Comparison of ENCODE assay signal across 9 mouse cellular contexts in genomic region chr4:44325453-44325852, GRCm38 (mm10). TPM values are rescaled to one million over a fixed set of nuclear protein-coding genes. Genes with fewer than 3 reads are reported as not detected.
DNase-seq lines count a peak whose midpoint lies in the region; ATAC-seq and TF ChIP-seq lines count a peak whose summit lies in the region.
"Had no signal": no experiment of that assay in that cellular context is flagged by ENCODE, and none has a peak within 500 bp of the region (broad histone marks: within the 10 kb centered on the region; RNA-seq: fewer than 3 reads in every experiment).

No protein-coding gene starts in this region.

- no peaks in the 10 kb centered on the region for H3K27me3 ChIP-seq in intestine, postnatal 0 days (replicated peaks; ENCODE audit: control insufficient read depth, insufficient read depth, low read length)
- no peaks in the 10 kb centered on the region for H3K27me3 ChIP-seq in intestine, embryonic 15.5 days (replicated peaks)
- no peaks in the 10 kb centered on the region for H3K27me3 ChIP-seq in CH12.LX (replicated peaks)

- H3K36me3 ChIP-seq in intestine, postnatal 0 days (ENCODE audit: control insufficient read depth, insufficient read depth): peaks cover 7% of the 10 kb centered on the region; the same call in 1 of the 2 replicates
- H3K36me3 ChIP-seq in intestine, embryonic 15.5 days: 0 out of 2 replicates have a peak, but pooled peaks cover 3% of the 10 kb centered on the region
- H3K36me3 ChIP-seq in CH12.LX (replicated peaks in 1 of 2; ENCODE audit: control insufficient read depth in 1 of 2, insufficient read depth in 1 of 2, low read length in 1 of 2): peaks cover 24 to 86% of the 10 kb centered on the region in 2 experiments

- TF ChIP-seq POLR2A in CH12.LX (IDR thresholded peaks at IDR 0.05; ENCODE audit: low read depth, low read length): no peak
- TF ChIP-seq POLR2A in cortical plate, adult 2 months (IDR thresholded peaks at IDR 0.05; ENCODE audit: extremely low read depth, insufficient read depth, low read length): no peak

- peak; percentile 58 for DNase-seq in 416B (ENCODE audit: low read depth)
- DNase-seq in CH12.LX (ENCODE audit: extremely low read depth): peak; percentile 49
- DNase-seq in adrenal gland, postnatal 36 days: no peak
- DNase-seq: thymus, postnatal 14 days had no signal

- no peak overlapping the region for H3K4me3 ChIP-seq in intestine, postnatal 0 days (ENCODE audit: low read depth, low read length)
- no peak overlapping the region for H3K4me3 ChIP-seq in intestine, embryonic 15.5 days (replicated peaks)
- H3K4me3 ChIP-seq in CH12.LX (replicated peaks in 1 of 3; ENCODE audit: low read depth in 2 of 3, low read length in 2 of 3, poor library complexity in 1 of 3): no peak overlapping the region
- H3K4me3 ChIP-seq in cortical plate, adult 2 months (ENCODE audit: insufficient read depth, low read length): no peak overlapping the region
- H3K4me3 ChIP-seq: heart, embryonic 10.5 days had no signal

- TF ChIP-seq CTCF in intestine, postnatal 0 days (IDR thresholded peaks at IDR 0.05; ENCODE audit: low read depth): peak; percentile 65
- peak; percentile 15 to 70; a peak in 3 of 4 replicates for TF ChIP-seq CTCF in CH12.LX (conservative IDR thresholded peaks at IDR 0.05 in 1 of 2, IDR thresholded peaks at IDR 0.05 in 1 of 2; ENCODE audit: low read depth in 2 of 2, low read length in 2 of 2)
- TF ChIP-seq CTCF in cortical plate, adult 2 months (IDR thresholded peaks at IDR 0.05; ENCODE audit: extremely low read depth, insufficient read depth, low read length): peak; percentile 29; the same call in 1 of the 2 replicates

- no peak for TF ChIP-seq EP300 in CH12.LX (IDR thresholded peaks at IDR 0.05; ENCODE audit: low read length)

- no peak overlapping the region for H3K27ac ChIP-seq in intestine, postnatal 0 days (ENCODE audit: low read depth, low read length)
- no peak overlapping the region for H3K27ac ChIP-seq in intestine, embryonic 15.5 days
- H3K27ac ChIP-seq in CH12.LX (ENCODE audit: insufficient read depth, low read depth): no peak overlapping the region
- no peak overlapping the region for H3K27ac ChIP-seq in cortical plate, adult 2 months (ENCODE audit: insufficient read depth, low read length)
- H3K27ac ChIP-seq: heart, embryonic 10.5 days had no signal

- H3K4me1 ChIP-seq in intestine, postnatal 0 days (replicated peaks; ENCODE audit: control insufficient read depth, insufficient read depth, low read length): no peaks in the 10 kb centered on the region
- no peaks in the 10 kb centered on the region for H3K4me1 ChIP-seq in intestine, embryonic 15.5 days (replicated peaks)
- no peaks in the 10 kb centered on the region for H3K4me1 ChIP-seq in CH12.LX (ENCODE audit: control insufficient read depth in 1 of 2, insufficient read depth in 2 of 2)
- no peaks in the 10 kb centered on the region for H3K4me1 ChIP-seq in cortical plate, adult 2 months (ENCODE audit: control insufficient read depth, insufficient read depth, low read length)
- H3K4me1 ChIP-seq: heart, embryonic 10.5 days had no signal

- in situ Hi-C loops in CH12.LX (cut with MboI; ENCODE audit: low pct_ligation_motif_present, low pct_unique_long_range_greater_than_20kb, low sequenced_read_pairs): loop anchor here (10.0 kb wide), 1 partner anchor 349 kb away; no protein-coding TSS in a partner anchor

- peak; percentile 71 for TF ChIP-seq RAD21 in CH12.LX (IDR thresholded peaks at IDR 0.05; ENCODE audit: low read depth, low read length)

- no peaks in the 10 kb centered on the region for H3K9me3 ChIP-seq in intestine, postnatal 0 days (ENCODE audit: control insufficient read depth)
- no peaks in the 10 kb centered on the region for H3K9me3 ChIP-seq in intestine, embryonic 15.5 days
- no peaks in the 10 kb centered on the region for H3K9me3 ChIP-seq in CH12.LX (replicated peaks; ENCODE audit: low read length)
- H3K9me3 ChIP-seq: heart, embryonic 10.5 days had no signal

- no peak overlapping the region for H3K9ac ChIP-seq in intestine, postnatal 0 days (ENCODE audit: low read depth, low read length)
- H3K9ac ChIP-seq in intestine, embryonic 15.5 days: no peak overlapping the region
- H3K9ac ChIP-seq in CH12.LX (ENCODE audit: insufficient read depth, low read depth): no peak overlapping the region

- 48% methylated on average over 4 of the region's 4 CpGs for WGBS in intestine, postnatal 0 days
- 45% methylated on average over 4 of the region's 4 CpGs for WGBS in intestine, embryonic 15.5 days

- no peaks in the 10 kb centered on the region for H3K79me2 ChIP-seq in CH12.LX (replicated peaks; ENCODE audit: control insufficient read depth, extremely low read depth, insufficient read depth, poor library complexity, severe bottlenecking)

- no peak overlapping the region for H3K4me2 ChIP-seq in intestine, postnatal 0 days (replicated peaks; ENCODE audit: low read depth)
- no peak overlapping the region for H3K4me2 ChIP-seq in intestine, embryonic 15.5 days (replicated peaks)
- H3K4me2 ChIP-seq in CH12.LX (ENCODE audit: insufficient read depth, low read depth, poor library complexity, severe bottlenecking): no peak overlapping the region

- no peak for ATAC-seq in intestine, postnatal 0 days
- no peak for ATAC-seq in intestine, embryonic 15.5 days
- no peak for ATAC-seq in activated CD4-positive, CD25-positive, alpha-beta regulatory T cell, adult 4 months

- dilution Hi-C loops in CH12.LX (cut with MboI; ENCODE audit: extremely low pct_ligation_motif_present, extremely low pct_unique_long_range_greater_than_20kb, low sequenced_read_pairs): no loop called here

TF ChIP-seq in CH12.LX, 34 proteins besides CTCF, POLR2A, EP300 and RAD21:
- TF ChIP-seq SMC3 (IDR thresholded peaks at IDR 0.05; ENCODE audit: low read depth, low read length) (peak; percentile 53), ZC3H11A (IDR thresholded peaks at IDR 0.05; ENCODE audit: low read depth, low read length) (no peak), MAZ (IDR thresholded peaks at IDR 0.05; ENCODE audit: low read depth, low read length) (no peak), BHLHE40 (IDR thresholded peaks at IDR 0.05; ENCODE audit: low read depth, low read length) (0 out of 2 replicates have a peak, but pooled peaks have one; percentile 12), NELFE (IDR thresholded peaks at IDR 0.05; ENCODE audit: low read depth, low read length) (no peak), MAX (IDR thresholded peaks at IDR 0.05; ENCODE audit: low read length) (no peak), HCFC1 (IDR thresholded peaks at IDR 0.05; ENCODE audit: low read depth, low read length) (no peak), ZMIZ1 (IDR thresholded peaks at IDR 0.05; ENCODE audit: low read depth, low read length) (no peak), KAT2A (IDR thresholded peaks at IDR 0.05; ENCODE audit: insufficient replicate concordance, low read length) (no peak), MYC (IDR thresholded peaks at IDR 0.05; ENCODE audit: low read depth, low read length) (no peak), MEF2A (IDR thresholded peaks at IDR 0.05; ENCODE audit: borderline replicate concordance, low read depth, low read length) (0 out of 2 replicates have a peak, but pooled peaks have one; percentile 10), TCF12 (IDR thresholded peaks at IDR 0.05; ENCODE audit: low read depth, low read length) (no peak), ZNF384 (IDR thresholded peaks at IDR 0.05; ENCODE audit: low read depth, low read length) (no peak), NRF1 (IDR thresholded peaks at IDR 0.05; ENCODE audit: low read depth, low read length) (no peak)
TF ChIP-seq in CH12.LX: peak in this region for 3.

RNA-seq across cellular contexts. Expression of gene Melk, which starts 24.8 kb away (rescaled TPM):
- polyA plus RNA-seq in intestine, postnatal 0 days (2015; fragmentation: Nextera tagmentation; extraction: Ambion mirVana): 8.0 and 9.2 TPM in 2 replicates
- 37.0 and 42.9 TPM in 2 replicates for polyA plus RNA-seq in intestine, embryonic 15.5 days (2015; fragmentation: Nextera tagmentation; extraction: Ambion mirVana)
- 25.0 and 25.6 TPM in 2 replicates for total RNA-seq in CH12.LX (2012; rRNA removed)
- 44.9 and 48.7 TPM in 2 replicates for total RNA-seq in CH12.LX (2014; rRNA removed)
- 46.7 and 47.4 TPM in 2 replicates for polyA plus RNA-seq in CH12.LX (2012; ENCODE audit: insufficient read length, low read depth)
- 0.79 and 1.0 TPM in 2 replicates for polyA plus RNA-seq in cortical plate, adult 2 months (2012; rRNA removed)
- polyA plus RNA-seq in activated CD4-positive, CD25-positive, alpha-beta regulatory T cell, adult 4 months (2017; shearing (Covaris generic)): 10 to 100 TPM; 10.4 to 14.9 TPM
- total RNA-seq in adrenal gland, postnatal 36 days (2021): 1 to 10 TPM; 1.7 to 1.8 TPM

Comparison
In these comparisons a context has a peak if more than half of its experiments do, and no peak if none do; other contexts are left out.
1. DNase-seq: peak in 416B (single experiment) and CH12.LX (single experiment); none in adrenal gland, postnatal 36 days (0 of 2).
2. Peak in every context shown above with its lines, with median percentiles within 50 percentile points of each other: CTCF ChIP-seq.